Mouse (Mus musculus) right cerebral cortex, adult 2 months (tissue): ENCODE results near the gene Rptn.

Source experiments
- DNase-seq, 2 experiments: peaks; one replicate each; pipeline ENCODE4 v3.0.0; 2021 to 2022; ENCODE audit warnings: low spot score in 2 of 2

Rptn gene

DNA sequence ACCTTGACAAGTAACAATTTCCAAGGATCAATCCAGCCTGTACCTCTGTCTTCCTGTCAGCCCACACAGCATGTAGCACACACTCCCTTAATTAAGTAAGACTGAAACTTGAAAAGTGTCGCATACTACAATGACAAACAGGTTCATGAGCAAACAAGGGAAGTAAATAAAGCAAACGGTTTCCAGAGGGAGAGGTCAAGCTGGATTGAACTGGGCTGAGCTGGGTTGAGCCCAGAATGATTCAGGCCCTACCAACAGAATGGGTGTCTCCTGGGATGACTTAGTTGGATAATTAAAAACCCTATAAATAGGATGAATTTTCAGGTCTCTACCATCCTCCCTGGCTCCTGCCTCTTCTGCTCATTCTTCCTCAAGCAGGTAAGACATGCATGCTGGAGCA lies at the start of gene Rptn:
TSS of gene Rptn (plus strand) at position 334 of the 400 bp plus-strand sequence.
- no peak for DNase-seq

DNA sequence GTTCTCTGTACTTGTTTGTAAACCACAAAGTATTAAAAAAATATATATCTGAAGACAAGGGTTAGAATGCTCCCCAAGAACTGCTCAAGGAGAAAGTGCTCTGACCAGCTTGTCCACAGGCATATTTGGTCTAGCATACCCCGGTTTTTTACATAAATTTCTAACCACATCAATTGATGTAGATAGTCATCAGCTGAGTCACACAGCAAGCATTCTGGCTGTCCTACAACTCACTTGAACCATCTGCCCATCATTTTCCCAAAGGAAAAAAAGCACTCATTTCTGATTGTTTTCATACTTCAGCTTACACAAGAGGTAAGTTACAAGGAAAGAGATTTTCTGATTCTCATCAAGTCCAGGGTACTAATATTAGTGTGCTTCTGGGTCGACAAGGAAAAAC lies 46.6 kb upstream of the Rptn start:
- no peak for DNase-seq

DNA sequence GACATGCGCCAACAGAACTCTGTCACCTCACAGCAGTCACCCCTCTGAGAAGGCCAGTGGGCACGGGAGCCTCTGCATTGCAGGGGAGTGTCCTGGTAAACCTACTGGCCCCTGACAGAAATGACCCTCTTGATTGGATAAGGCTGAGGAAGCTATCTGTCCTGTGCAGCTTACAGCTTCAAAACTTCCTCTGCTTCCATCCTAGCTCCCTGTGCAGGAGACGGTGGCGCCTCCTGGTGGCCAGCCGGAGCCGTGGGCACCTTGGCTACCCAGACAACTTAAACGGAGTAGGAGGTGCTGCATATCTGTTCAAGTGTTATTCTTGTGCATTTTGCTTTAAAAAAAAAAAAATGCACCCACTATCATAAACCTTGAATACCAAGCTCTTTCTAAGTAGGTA lies 33.5 kb upstream of the Rptn start:
- peak; percentile 32 to 70 for DNase-seq

DNA sequence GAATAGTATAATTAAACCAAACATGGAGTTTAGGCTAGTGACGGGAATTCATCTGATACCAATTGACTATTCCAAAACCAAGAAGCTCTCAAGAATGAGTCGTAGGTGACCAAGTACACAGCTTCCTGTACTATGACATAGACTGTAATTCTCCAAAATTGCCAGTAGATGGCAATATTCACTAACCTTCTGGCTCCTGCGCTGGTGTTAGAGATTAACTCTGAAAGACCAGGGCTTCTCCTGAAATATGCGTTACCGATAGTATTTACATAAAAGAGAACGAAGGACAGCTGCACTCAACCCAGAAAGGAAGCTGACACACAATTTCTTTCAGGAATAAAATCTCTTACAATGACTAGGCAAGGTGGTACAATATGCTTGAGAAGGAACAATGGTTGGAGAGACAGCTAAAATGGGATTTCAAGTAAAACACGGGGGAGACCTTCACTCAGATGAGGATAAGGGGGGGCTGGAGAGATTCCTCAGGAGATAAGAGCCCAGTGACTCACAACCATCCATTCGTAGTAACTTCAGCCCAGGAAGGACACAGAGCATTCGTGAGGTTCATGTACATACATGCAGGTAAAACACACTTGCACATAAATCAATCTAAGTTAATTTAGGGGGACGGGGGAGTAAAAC lies 31.4 kb upstream of the Rptn start:
- no peak for DNase-seq

DNA sequence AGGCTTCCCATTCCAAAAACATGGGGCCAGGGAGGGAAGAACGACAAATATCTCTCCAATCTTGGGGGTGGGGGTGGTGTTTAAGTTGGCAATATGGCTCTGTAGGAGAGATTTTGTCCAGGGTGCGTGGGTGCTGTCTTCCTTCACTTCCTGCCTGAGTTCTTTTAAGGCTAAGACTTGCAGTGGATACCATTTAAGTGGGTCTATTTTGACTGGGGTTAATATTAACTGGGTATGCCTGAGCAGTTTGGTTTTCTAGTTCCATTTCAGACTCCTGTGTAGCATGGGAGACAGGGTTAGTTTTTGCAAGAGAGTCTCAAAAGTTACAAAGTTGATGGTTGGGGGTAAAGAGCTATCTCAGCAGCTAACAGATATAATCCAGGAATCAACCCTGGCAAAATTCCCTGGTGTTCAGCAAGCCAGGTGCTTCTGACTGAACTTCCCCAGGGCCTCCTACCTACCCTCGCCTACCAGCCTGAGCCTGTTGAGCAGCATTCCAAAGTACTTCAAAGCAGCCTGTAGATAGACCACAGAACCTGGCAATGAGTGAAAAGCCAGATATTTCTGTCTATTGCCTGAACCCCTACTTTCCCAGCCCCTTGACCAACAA lies 26.4 kb upstream of the Rptn start:
- no peak for DNase-seq

DNA sequence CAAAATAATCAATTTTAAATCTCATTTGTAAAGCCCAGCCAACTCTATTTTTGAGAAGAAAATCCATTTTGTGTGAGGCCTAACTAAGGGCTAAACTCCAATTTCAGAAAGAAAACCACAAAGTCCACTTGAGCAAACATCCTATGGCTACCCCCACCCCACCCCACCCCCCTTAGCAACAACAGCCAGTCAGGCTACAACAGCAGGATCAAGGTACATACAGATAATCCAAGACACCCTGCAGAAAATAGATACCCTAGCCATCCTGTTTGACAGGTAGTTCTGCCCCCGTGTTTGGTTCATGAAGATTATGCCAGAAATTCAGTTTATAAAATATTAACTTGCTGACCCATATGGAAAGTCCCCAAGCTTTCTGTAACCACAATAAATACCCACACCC lies 25.3 kb upstream of the Rptn start:
- no peak for DNase-seq

DNA sequence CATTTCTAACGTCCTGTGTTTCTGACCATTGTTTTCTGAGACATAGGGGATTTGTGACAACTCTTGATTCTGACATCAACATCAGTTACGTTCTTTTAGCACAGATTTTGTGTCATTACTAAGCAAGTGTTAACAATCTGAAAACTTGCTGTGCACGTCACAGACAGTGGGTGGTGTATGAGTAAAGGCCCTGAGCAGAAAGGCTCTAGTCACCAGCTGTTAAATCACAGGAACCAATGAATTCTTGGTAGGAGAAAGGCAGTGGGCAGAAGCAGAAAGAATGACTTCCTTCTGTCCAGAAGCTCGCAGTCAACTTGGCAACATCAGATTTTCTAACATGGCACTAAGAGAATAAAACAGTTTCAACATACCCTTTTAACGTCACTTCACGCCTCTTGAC lies 20.1 kb upstream of the Rptn start:
- peak; percentile 5 to 32 for DNase-seq

DNA sequence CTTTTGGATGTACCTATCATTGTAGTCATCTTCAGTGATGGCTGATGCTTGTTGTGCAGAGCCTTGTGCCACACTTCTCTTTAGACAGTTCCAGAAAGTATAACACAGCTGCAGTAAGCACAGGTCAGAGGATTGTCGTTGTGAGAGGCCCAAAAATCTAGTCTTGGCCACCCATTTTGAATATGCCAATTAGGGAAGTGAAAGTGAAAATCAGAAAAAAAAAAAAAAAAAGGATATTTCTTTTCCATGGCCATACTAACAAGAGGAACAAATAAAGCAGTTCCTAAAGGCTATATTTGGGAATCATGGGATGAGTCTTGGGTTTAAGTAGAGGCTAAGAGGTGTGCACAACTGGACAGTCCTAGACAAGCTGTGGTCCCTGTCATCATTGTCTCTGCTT lies 18.3 kb upstream of the Rptn start:
- DNase-seq, result no peak

DNA sequence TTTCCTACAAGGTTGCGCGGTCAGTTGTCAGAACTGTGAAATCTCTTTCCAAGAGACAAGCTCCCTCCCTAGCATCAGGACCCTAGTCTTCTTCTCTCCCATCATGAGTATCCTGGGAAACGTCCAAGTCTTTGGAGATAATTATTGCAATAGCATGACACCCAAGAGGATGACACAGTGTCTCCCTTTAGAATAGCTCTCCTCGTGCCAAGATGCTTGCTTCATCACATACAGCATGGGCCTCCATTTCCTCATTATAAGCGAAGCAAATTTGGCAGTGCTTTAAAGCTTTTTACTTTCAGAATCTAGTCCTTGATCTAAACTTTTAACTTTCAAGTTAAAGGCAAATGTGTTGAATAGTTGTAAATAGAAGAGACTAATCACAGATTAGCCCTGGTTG lies 17.9 kb upstream of the Rptn start:
- DNase-seq, result no peak

DNA sequence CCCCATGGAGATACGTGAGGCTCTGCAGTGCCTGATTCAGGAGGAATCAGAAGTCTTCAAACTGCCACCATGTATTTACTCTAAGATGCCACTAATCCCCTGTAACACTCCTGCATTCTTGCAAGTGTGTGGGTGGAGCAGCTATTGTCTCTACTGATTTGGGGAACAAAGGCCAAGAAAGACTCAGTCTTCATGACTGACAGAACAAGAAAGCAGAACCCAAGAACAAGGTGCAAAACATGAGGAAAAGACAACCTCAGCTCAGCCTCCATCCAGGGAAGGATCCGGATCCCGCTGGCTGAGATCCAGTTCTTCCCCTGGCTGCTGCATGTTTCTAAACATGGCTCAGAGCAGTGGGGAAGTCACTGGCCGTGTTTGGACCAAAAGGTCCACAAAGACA lies 15.4 kb upstream of the Rptn start:
- no peak for DNase-seq

DNA sequence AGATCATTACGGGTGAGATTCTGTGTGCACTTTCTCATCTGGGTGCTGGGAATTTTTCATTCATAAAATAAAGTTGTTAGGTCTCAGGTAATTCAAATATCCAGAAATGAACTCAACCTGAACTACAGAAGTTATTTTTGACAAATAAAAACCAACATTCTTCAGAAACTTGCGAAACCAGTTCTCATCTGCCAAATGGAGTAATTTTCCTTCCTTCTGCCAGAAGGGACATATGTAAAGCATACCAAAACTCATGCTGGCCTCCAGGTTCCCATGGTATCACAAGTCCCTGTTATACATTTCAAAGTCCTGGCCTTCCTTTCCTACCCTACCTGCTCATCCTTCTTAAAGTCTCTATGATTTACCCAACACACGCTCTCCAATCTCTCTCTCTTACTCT lies 10.4 kb downstream of the Rptn start:
- no peak for DNase-seq

DNA sequence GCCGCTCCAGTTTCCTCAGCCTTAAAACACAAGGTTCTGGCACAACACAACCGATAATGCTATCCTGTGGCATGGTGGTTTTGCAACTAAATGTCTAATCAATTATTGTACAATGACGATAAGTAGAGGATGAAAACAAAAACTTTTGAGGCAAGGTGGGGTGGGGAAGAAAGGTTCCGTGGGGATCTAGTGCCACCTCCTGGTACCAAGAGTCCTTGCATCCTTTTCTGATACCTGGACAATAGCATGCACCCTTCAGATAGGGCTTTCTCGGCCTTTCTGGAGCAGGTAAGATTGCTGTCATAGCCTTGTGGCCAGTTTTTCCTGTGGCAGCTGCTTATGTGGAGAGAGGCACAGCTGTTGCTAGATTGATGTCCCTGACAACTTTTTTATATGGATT lies 13.5 kb downstream of the Rptn start:
- DNase-seq, result peak; percentile 26 to 36

DNA sequence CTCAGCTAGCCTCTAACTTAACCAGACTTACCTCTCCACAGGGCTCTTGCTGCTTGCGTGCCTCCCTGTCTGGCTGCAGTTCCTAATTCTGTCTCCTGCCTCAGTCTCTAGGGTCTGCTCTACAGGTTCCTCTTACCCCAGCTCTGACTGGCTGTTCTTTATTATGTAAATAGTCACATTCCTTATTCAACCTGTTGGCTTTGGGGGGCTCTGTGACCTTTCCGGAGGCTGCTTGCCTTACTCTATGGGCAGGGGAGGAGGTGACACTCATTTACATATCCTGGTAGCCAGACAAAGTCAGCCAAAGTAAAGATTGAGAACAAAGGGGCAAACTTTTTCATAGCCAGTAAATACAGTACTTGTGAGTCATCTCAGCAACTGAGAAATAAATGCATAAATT lies 18.4 kb downstream of the Rptn start:
- DNase-seq, result no peak

DNA sequence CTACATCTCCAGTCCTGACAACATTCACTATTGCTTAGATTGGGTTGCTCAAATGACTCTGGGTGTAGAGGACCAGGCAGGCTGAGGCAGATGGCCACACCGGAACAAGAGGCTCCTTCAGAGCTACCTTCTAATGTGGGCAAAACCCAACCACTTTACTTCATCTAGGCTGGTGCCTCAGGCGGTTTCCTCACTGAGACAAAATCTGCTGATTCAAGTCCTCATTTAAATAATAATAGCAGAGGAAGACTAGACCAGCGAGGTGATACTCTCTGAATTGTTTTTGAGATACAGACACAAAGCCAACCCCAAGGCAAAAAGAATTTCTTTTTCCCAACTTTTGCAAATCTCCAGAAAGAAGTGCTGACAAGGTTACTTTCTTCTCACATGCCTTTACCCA lies 38.2 kb downstream of the Rptn start:
- no peak for DNase-seq

DNA sequence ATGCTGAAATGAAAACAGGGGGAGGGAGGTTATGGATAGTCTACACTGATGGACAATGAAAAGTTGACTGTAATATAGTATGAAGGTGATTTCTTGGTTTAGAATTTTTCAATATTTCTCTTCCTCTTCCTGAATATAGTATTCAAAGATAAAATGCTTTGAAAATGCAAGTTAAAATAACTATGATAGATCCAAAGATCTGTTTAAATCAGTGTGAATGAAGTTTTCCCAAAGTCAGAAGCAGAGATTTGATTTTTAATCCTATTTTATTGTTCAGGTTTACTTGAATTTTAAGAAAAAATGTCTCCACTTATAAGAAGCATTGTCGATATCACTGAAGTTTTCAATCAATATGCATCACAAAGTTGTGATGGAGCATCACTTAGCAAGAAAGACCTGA lies 48.5 kb downstream of the Rptn start, which contains the start of gene Tchh:
TSS of gene Tchh (plus strand) at position 301 of the 400 bp plus-strand sequence.
- no peak for DNase-seq

DNA sequence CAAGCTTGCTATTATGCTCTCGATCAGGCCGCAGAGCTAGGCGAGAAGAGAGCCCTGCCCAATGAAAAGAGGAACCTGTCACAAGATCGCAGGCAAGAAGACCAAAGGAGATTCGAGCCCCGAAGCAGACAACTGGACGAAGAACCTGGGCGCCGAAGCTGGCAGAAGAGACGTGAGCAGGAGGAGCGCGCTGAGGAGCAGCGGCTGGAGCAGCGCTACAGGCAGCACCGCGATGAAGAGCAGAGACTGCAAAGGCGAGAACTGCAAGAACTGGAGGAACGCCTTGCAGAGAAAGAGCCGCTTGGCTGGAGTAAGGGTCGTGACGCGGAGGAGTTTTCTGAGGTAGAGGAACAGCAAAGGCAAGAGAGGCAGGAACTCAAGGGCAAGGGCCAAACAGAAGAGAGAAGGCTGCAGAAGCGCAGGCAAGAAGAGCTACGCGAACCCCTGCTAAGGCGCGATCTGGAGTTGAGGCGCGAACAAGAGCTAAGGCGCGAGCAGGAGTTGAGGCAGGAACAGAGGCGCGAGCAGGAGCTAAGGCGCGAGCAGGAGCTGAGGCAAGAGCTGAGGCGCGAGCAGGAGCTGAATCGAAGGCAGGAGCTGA lies 50.1 kb downstream of the Rptn start:
- DNase-seq, result peak; percentile 35 to 44

DNA sequence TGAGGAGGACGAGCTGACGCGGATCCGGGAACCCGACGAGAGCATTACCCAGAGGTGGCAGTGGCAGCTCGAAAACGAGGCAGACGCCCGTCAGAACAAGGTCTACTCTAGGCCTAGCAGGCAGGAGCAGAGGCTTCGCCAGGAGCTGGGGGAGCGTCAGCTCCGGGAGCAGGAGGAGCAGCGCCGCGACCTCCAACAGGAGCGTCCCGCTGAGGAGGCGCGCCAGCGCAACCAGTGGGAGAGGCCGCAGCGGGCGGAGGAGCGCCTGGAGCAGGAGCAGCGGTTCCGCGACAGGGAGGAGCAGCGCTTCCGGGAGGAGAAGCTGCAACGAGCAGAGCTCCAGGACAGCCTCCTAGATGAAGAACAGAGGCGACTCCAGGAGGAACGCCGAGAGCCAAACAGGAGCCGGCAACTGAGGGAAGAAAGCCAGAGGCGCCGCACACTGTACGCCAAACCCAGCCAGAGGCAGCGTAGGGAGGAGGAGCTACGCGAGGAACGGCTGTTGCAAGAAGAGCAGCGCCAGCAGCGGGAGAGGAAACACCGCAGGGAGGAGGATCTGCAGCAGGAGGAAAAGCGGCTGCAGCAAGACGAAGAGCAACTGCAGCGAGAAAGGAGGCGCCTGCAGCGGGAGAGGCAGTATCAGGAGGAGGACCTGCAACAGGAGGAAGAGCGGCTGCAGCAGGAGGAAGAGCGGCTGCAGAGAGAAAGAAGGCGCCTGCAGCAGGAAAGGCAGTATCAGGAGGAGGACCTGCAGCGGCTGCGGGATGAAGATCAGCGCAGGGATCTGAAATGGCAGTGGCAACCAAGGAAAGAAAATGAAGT lies 51.1 kb downstream of the Rptn start:
- peak; percentile 70 for DNase-seq

DNA sequence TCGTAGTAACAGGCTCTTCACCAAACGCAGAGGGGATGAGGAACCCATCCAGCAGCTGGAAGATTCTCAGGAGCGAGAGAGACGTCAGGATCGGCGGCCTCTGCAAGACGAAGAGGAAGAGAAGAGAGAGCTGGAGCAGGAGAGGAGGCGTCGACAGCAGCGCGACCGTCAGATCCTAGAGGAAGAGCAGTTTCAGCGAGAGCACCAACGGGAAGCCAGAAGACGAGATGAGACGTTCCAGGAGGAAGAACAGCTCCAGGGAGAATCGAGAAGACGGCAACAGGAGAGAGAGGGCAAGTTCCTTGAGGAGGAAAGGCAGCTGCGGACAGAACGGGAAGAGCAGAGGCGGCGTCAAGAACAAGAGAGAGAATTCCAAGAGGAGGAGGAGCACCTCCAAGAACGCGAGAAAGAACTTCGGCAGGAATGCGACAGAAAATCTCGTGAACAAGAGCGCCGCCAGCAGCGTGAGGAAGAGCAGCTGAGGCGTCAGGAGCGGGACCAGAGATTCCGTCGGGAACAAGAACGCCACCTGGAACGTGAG lies 51.7 kb downstream of the Rptn start:
- DNase-seq, result peak; percentile 27 to 45

DNA sequence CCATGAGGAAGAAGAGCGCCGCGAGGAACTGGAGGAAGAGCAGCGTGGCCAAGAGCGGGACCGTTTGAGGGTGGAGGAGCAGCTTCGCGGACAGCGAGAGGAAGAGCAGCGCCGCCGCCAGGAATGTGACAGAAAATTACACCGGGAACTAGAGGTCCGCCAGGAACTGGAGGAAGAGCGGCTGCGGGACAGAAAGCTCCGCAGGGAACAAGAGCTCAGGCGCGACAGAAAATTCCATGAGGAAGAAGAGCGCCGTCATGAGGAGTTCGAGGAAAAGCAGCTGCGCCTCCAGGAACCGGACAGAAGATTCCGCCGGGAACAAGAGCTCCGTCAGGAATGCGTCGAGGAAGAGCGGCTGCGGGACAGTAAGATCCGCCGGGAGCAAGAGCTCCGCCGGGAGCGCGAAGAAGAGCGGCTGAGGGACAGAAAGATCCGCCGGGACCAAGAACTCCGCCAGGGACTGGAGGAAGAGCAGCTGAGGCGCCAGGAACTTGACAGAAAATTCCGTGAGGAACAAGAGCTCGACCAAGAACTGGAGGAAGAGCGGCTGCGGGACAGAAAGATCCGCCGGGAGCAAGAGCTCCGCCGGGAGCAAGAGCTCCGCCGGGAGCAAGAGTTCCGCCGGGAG lies 52.7 kb downstream of the Rptn start:
- peak; percentile 6 to 18 for DNase-seq

DNA sequence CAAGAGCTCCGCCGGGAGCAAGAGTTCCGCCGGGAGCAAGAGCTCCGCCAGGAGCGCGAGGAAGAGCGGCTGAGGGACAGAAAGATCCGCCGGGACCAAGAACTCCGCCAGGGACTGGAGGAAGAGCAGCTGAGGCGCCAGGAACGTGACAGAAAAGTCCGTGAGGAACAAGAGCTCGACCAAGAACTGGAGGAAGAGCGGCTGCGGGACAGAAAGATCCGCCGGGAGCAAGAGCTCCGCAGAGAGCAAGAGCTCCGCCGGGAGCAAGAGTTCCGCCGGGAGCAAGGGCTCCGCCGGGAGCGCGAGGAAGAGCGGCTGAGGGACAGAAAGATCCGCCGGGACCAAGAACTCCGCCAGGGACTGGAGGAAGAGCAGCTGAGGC lies 53.2 kb downstream of the Rptn start:
- peak in 1 of 2 experiments; percentile 3 for DNase-seq

DNA sequence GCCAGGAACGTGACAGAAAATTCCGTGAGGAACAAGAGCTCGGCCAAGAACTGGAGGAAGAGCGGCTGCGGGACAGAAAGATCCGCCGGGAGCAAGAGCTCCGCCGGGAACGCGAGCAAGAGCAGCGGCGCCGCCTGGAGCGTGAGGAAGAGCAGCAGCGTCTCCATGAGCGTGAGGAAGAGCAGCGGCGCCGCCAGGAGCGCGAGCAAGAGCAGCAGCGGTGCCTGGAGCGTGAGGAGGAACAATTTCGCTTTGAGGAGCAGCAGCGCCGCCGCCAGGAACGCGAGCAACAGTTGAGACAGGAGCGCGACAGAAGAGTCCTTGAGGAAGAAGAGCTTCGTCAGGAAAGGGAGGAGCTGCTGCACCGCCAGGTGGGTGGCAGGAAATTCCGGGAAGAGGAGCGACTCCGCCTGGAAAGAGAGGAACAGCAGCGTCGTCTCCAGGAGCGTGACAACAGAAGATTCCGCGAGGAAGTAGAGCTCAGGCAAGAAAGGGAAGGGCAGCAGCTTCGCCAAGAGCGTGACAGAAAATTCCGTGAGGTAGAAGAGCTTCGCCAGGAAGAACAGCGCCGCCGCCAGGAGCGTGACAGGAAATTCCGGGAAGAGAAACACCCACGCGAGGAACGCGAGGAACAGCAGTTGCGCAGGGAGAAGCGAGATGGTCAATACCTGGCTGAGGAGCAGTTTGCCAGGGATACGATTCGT lies 53.8 kb downstream of the Rptn start:
- DNase-seq, result peak; percentile 77 to 79
